Mouse (Mus musculus) embryo, embryonic 9.5 days (tissue): Measurements from ENCODE around the gene Myom3.

ENCODE experiments used
- DNase-seq: peaks from one replicate; pipeline ENCODE4 v3.0.0-alpha.2; 2017; ENCODE audit errors: extremely low spot score

Myom3 gene

DNA sequence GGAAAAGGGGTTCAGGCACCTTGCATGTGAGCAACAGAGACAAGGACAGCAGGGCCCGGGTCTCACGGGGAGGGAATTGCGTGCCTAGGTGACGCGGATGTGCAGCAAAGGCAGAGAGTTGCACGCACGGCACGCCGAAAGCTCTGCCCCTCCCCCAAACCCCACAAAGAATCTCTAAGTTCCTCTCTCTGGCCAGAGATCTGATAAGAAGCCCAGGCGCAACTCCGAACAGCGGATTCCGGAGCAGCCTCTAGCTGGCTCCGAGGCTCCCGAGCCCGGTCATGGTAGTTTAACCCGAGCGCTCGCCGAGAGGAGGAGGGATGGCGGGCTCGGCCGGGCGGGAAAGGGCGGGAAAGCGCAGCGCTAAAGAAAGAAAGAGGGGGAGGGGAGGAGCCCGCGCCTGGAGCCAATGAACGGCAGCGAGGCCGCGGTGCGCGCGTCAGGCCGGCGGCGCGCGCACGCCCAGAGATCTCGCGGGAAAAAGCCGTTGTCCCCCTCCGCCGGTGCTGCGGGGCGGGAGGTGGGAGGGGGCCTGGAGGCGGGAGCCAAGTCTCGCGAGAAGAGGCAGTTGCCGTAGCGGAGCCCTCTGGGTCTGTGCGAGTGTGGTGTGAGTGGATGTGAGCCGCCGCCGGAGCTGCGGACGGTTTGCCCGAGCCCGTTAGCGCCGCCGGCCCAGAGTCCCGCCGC is 96.2 kb downstream of the Myom3 start, which contains the start of gene Srsf10:
TSS of gene Srsf10 (plus strand) at position 212 of the 687 bp plus-strand sequence.
- peak; percentile 99 for DNase-seq

DNA sequence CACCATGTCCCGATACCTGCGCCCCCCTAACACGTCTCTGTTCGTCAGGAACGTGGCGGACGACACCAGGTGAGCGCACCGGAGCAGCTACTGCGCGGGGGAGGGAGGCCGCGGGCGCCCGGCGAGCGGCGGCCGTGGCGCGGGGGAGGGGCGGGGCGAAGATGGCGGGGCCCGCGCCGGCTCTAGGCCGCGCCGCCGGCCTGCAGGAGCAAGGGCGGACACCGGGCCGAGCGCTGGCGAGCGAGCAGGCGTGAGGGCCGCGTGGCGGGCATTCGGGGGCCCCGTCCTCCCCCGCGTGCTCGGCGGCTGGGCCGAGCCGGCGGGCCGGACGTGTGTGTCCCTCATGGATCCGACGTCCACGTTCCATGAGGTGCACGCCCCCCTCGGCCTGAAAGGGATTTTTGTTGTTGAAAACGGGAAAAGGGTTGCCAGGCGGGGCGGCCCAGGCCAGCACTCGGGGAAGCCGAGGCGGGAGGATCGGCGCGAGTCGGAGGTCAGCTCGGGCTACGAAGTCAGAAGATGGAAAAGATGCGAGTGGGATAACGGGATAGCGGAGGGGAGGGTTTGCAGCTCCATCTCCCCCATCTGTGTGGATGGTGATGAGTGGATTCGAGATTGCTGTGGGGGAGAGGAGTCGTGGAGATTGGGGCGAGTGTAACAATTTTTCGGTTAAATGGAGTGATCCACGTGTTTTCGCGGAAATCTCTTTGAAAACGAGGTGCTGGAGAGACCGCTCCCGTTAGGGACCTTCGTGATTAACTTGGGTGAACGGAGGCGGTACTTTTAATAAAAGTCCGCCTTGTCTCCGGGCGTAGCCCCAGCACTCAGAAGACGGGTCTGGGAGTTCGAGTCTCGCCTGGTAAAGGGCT is 96.9 kb downstream of the Myom3 start:
- peak; percentile 75 for DNase-seq

DNA sequence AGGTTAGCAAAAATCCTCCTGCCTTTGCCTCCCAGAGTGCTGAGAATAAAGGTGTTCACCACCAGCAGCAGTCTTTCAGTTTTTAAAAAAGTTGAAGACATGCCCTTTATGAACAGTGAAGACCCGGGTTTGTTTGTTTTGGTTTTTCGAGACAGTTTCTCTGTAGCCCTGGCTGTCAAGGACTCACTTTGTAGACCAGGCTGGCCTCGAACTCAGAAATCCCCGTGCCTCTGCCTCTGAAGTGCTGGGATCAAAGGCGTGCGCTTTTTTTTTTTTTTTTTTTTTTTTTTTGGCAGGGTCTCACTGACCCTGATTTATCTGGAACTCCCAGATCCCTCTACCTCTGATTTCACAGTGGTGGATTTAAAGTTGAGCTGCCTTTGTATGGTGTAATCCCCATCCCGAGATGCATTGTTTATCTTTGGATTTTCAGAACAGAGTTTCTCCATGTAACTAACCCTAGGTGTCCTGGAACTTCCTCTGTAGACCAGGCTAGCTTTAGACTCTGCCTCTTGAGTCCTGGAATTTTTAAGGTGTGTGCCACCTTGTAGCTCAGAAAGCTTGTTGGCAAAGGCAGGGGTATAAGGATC is 98.2 kb downstream of the Myom3 start:
- no peak for DNase-seq
